Mouse (Mus musculus) ES-Bruce4 (cell line): ENCODE measurements around the gene Wfdc12.
"Not testable (repeated sequence)": the region's sequence is repeated elsewhere in the genome, so short reads cannot be mapped to it uniquely, and the experiment has no call there.

ENCODE experiments used
- CTCF ChIP-seq: IDR thresholded peaks from one replicate; pipeline ENCODE4 v1.8.1; 2011; ENCODE audit warnings: low read depth, low read length
- POLR2A ChIP-seq: IDR thresholded peaks from one replicate; pipeline ENCODE4 v1.8.1; 2011; ENCODE audit warnings: low read length; ENCODE audit not compliant: insufficient read depth

DNA sequence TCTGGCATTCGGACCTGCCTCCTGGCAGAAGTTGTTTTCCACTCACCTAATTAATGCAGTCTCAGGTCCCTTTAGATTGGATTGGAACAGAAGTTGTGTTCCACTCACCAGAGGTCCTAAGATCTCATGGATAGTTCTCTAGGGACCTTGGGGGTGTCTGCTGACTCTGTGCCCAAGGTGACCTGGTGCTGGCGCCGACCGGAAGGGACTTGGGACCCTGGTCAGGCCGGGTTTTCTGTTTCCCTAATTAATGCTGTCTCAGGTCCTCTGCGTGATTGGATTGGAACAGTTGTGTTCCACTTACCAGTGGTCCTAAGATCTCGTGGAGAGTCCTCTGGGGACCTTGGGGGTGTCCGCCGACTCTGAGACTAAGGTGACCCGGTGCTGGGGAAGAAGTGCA is 15.6 kb upstream of the Wfdc12 start:
- TF ChIP-seq CTCF, POLR2A: not testable (repeated sequence)
